Mouse (Mus musculus): ENCODE results near the gene Ctu1.

DNA sequence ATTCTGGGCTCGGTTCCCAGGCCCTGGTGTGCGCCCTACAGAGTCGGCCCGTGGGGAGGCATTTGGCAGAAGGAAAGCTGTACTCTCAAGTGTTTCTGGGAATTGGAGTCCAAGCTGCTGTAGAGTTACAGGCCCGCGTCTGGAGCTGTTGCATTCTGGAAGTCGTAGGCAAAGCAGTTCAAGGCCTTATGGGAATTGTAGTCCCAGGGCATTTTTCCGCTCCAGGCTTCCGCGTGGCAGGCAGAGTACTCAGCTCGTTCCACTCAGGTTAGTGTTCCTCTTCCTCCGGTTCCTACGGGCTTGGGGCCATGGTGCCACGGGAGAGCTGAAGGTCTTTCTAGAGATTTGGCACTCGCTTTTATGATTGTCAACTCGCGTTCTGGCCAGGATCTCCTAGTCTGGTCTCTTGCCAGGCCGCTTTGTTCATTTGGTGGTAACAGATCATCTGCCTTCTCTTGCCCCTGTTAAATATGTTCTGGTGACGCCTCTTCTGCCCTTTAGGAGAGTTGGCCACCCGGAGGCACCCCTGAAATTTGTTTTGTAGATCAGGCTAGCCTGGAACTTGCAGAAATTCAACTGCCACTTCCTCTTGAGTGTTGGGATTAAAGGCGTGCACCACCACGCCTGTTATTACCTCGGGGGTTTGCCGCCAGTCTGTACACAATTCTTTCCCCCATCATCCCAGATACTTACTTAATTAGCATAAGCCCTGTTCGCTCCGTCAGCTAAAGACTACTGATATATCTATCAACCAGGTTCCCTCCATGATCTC is at the start of gene Ctu1:
- TF ChIP-seq MAX (IDR thresholded peaks at IDR 0.05; ENCODE audit: low read length) (0 out of 2 replicates have a peak, but pooled peaks have one; percentile 5), UBTF (IDR thresholded peaks at IDR 0.05; ENCODE audit: low read depth, low read length) (no peak), IRF4 (IDR thresholded peaks at IDR 0.05; ENCODE audit: low read depth, low read length) (no peak), CTCF (conservative IDR thresholded peaks at IDR 0.05 in 1 of 2, IDR thresholded peaks at IDR 0.05 in 1 of 2; ENCODE audit: low read depth in 2 of 2, low read length in 2 of 2) (no peak), MXI1 (IDR thresholded peaks at IDR 0.05; ENCODE audit: low read depth, low read length) (peak; percentile 76; the same call in 1 of the 2 replicates), POLR2A (IDR thresholded peaks at IDR 0.05; ENCODE audit: low read depth, low read length) (peak; percentile 72), CHD2 (IDR thresholded peaks at IDR 0.05; ENCODE audit: low read length) (no peak), MAFK (IDR thresholded peaks at IDR 0.05; ENCODE audit: insufficient replicate concordance, low read length) (no peak), RCOR1 (conservative IDR thresholded peaks at IDR 0.05; ENCODE audit: low read depth, low read length) (no peak), EP300 (IDR thresholded peaks at IDR 0.05; ENCODE audit: low read length) (no peak), HCFC1 (IDR thresholded peaks at IDR 0.05; ENCODE audit: low read depth, low read length) (peak; percentile 97), CHD1 (IDR thresholded peaks at IDR 0.05; ENCODE audit: low read depth, low read length) (no peak), ETS1 (conservative IDR thresholded peaks at IDR 0.05; ENCODE audit: low read depth, low read length) (no peak)

Measured in CH12.LX (cell line).